Mouse (Mus musculus) embryonic fibroblast, embryonic 13.5 days (primary cell): Measurements from ENCODE around the gene Dvl2.

Source experiments
- CTCF ChIP-seq: IDR thresholded peaks from 2 replicates; pipeline ENCODE4 v1.5.1; 2011; ENCODE audit warnings: mild to moderate bottlenecking, control low read depth, low read length, moderate library complexity, borderline replicate concordance; ENCODE audit not compliant: insufficient read depth
- POLR2A ChIP-seq: IDR thresholded peaks from 2 replicates; pipeline ENCODE4 v1.6.1; 2011; ENCODE audit warnings: low read depth, mild to moderate bottlenecking, control low read depth, low read length, moderate library complexity

GRCm38 (mm10) chr11:69992396-69992795 is 8.0 kb upstream of the Dvl2 start:
- TF ChIP-seq CTCF = no peak
- no peak for TF ChIP-seq POLR2A
